9 mouse cellular contexts compared by ENCODE assay signal in genomic region chr5:20637300-20637989, GRCm38 (mm10).
A peak's percentile ranks its signal among the peaks of the same experiment; 100 is the strongest.
DNase-seq lines count a peak whose midpoint lies in the region; TF ChIP-seq lines count a peak whose summit lies in the region.
"Had no signal": no experiment of that assay in that cellular context is flagged by ENCODE, and none has a peak within 500 bp of the region (broad histone marks: within the 10 kb centered on the region; RNA-seq: fewer than 3 reads in every experiment).

No protein-coding gene starts in this region.

- no peak for TF ChIP-seq EP300 in ES-Bruce4 (IDR thresholded peaks at IDR 0.05; ENCODE audit: insufficient read depth, low read depth, low read length)

- H3K9me3 ChIP-seq in ES-Bruce4 (replicated peaks; ENCODE audit: control insufficient read depth, insufficient read depth, low read length, poor library complexity, severe bottlenecking): no peaks in the 10 kb centered on the region

- TF ChIP-seq CTCF in kidney, adult 2 months (conservative IDR thresholded peaks at IDR 0.05; ENCODE audit: insufficient read depth, insufficient read length, low read depth, low read length): peak; percentile 44; the same call in 1 of the 2 replicates
- TF ChIP-seq CTCF in ES-Bruce4 (IDR thresholded peaks at IDR 0.05; ENCODE audit: low read depth, low read length): peak; percentile 13
- peak; percentile 44 for TF ChIP-seq CTCF in lung, adult 2 months (IDR thresholded peaks at IDR 0.05; ENCODE audit: insufficient read depth, low read length)

- H3K4me1 ChIP-seq in kidney, adult 2 months (ENCODE audit: control insufficient read depth, insufficient read depth, low read length): no peaks in the 10 kb centered on the region
- no peaks in the 10 kb centered on the region for H3K4me1 ChIP-seq in ES-Bruce4 (ENCODE audit: control insufficient read depth, insufficient read depth, low read length)
- H3K4me1 ChIP-seq in lung, adult 2 months (ENCODE audit: control insufficient read depth, insufficient read depth, low read length): no peaks in the 10 kb centered on the region; the same call in 1 of the 2 replicates

- H3K36me3 ChIP-seq in kidney, adult 2 months (ENCODE audit: control insufficient read depth, insufficient read depth, low read length): no peaks in the 10 kb centered on the region
- no peaks in the 10 kb centered on the region for H3K36me3 ChIP-seq in ES-Bruce4 (ENCODE audit: control insufficient read depth, insufficient read depth, low read length, poor library complexity, severe bottlenecking)

- H3K9ac ChIP-seq in ES-Bruce4 (ENCODE audit: low read depth, poor library complexity, severe bottlenecking): no peak overlapping the region

- H3K27me3 ChIP-seq in kidney, adult 2 months (replicated peaks; ENCODE audit: control insufficient read depth, insufficient read depth, low read length): no peaks in the 10 kb centered on the region
- H3K27me3 ChIP-seq in ES-Bruce4 (ENCODE audit: control insufficient read depth, insufficient read depth, low read length, poor library complexity, severe bottlenecking): no peaks in the 10 kb centered on the region

- peak; percentile 6 for DNase-seq in kidney, adult 2 months
- no peak for DNase-seq in kidney, adult 8-10 months
- peak; percentile 82 for DNase-seq in brain, adult 2 months (ENCODE audit: low read depth, low spot score)
- no peak for DNase-seq in lung, adult 2 months
- DNase-seq in spleen, adult 18-20 months: no peak
- no peak for DNase-seq in spleen, adult 12 weeks (ENCODE audit: low spot score)

- H3K4me3 ChIP-seq in kidney, adult 2 months (ENCODE audit: insufficient read depth, low read depth, low read length): no peak overlapping the region
- H3K4me3 ChIP-seq in ES-Bruce4 (ENCODE audit: low read depth, low read length): no peak overlapping the region
- no peak overlapping the region for H3K4me3 ChIP-seq in lung, adult 2 months (replicated peaks; ENCODE audit: extremely low read depth, low read depth, low read length)
- H3K4me3 ChIP-seq: erythroblast, embryonic 14.5 days had no signal

- no peak for TF ChIP-seq POLR2A in kidney, adult 2 months (IDR thresholded peaks at IDR 0.05; ENCODE audit: low read depth, low read length)
- TF ChIP-seq POLR2A in ES-Bruce4 (IDR thresholded peaks at IDR 0.05; ENCODE audit: insufficient read depth, low read length): no peak
- no peak for TF ChIP-seq POLR2A in lung, adult 2 months (IDR thresholded peaks at IDR 0.05; ENCODE audit: borderline replicate concordance, extremely low read depth, low read depth, low read length)

- 81% methylated on average over 5 of the region's 5 CpGs for WGBS in kidney, adult 2 months
- WGBS in lung, adult 2 months: 75% methylated on average over 5 of the region's 5 CpGs

- no peak overlapping the region for H3K27ac ChIP-seq in kidney, adult 2 months (ENCODE audit: insufficient read depth, low read depth, low read length)
- H3K27ac ChIP-seq in ES-Bruce4 (ENCODE audit: insufficient read depth, low read length): no peak overlapping the region
- H3K27ac ChIP-seq: macrophage had no signal

Comparison
In these comparisons a context has a peak if more than half of its experiments do, and no peak if none do; other contexts are left out.
1. DNase-seq: peak in kidney, adult 2 months (single experiment) and brain, adult 2 months (single experiment); none in kidney, adult 8-10 months (0 of 2), lung, adult 2 months (single experiment), spleen, adult 18-20 months (0 of 2) and spleen, adult 12 weeks (single experiment).
2. Peak in every context shown above with its lines, with median percentiles within 50 percentile points of each other: CTCF ChIP-seq.